Mouse (Mus musculus) kidney, postnatal 36 days (tissue): Measurements from ENCODE around the gene Adamts16.

ENCODE experiments used
- DNase-seq, 2 experiments: peaks; one replicate each; pipeline ENCODE4 v3.0.0; 2021 to 2022; ENCODE audit warnings: mixed read lengths in 2 of 2

Adamts16 gene

GRCm38 (mm10) chr13:70707158-70707854 is 134.3 kb downstream of the Adamts16 start:
- DNase-seq = no peak

- no peak for DNase-seq
Observed at GRCm38 (mm10) chr13:70702904-70703303, 138.7 kb downstream of the Adamts16 start.

- DNase-seq = no peak
Observed at GRCm38 (mm10) chr13:70698812-70699387, 142.7 kb downstream of the Adamts16 start.

- DNase-seq = no peak
Observed at GRCm38 (mm10) chr13:70689452-70689960, 152.1 kb downstream of the Adamts16 start.

- no peak for DNase-seq
Observed at GRCm38 (mm10) chr13:70685825-70686224, 155.8 kb downstream of the Adamts16 start.

DNA sequence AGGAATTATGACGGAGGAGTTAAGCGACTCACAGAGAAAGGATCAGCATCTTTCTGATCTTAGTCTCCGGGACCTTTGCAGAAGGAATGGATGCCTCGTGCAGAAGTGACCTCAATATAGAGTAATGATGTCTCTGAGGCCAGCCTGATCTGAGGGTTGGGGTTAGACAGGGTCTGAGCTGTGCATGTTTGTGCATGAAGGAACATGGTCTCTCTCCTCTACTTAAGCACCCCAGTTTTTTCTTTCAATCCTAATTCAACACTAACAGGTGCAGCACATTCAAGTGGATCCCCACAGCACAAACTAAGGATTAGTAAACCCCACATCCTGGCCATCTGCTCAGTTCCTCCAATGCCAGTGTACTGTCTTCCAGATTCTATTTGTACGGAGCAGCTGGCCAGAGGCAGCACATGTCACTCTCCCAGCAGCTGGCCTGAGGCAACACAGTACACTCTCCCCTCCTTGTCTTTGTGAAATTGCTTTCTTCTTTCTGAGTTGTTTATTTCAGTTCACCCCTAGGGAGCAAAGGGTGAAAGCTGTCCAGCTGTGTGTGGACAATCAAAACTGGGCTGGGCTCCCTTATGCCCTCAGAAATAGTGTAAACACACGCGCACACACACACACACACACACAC is 156.5 kb downstream of the Adamts16 start:
- no peak for DNase-seq

DNA sequence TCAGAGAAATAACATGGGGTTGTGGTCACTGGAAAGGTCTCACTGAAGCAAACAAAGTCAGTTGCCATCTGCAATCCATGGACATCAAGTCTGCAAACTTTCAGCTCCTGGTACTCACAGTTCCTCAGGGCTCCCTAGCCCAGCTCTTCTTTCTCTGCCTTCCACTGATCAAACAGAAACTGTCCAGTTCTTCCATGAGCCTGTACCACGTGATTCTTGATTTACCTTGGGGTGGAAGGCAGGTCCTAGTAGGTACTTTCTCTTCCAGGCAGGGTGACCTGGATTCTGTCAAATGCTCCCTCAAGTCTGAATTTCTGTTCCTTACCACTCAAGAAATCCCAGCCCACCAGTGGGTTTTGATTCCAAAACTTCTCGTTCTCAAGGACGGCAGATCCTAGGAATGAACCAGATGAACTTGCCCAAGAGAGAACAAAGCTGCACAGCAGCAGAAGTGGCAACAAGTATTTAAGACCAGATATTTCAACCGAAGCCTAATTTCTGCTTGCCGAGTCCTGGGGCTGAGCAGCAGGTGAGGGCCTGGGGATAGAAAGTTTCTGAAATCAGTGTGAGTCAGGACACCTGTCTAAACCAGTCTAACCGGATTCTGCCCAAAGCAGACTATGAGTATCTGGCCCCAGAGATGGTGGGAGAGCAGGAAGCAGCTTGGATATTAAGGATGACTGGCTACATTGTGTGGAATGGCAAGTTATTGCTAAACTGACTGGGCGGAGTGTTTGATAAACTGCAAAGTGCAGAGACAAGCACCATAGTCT is 160.0 kb downstream of the Adamts16 start:
- no peak for DNase-seq

DNA sequence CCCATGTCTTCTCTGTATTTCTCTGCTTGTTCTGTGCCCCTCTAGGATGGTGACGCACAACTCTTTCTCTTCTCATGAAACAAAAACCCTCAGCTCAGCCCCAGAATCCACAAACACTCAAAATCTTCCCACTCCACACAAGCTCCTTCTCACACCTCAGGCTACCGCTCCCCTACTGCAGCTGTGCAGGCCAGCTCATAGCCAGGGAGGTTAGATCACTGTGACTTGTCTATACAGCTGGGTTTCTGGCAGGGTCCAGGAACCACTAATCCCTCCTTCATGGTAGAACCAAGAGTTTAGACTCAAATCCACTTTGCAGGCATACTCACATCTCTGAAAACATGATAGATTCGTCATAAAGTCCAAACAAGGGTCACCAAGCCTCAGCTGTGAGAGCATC is 161.3 kb downstream of the Adamts16 start:
- no peak for DNase-seq
